ENCODE assay signal across 24 mouse cellular contexts in genomic region chr7:138963756-138964155, GRCm38 (mm10). TPM values are rescaled to one million over a fixed set of nuclear protein-coding genes. Genes with fewer than 3 reads are reported as not detected.
"Had no signal": no experiment of that assay in that cellular context is flagged by ENCODE, and none has a peak within 500 bp of the region (broad histone marks: within the 10 kb centered on the region; RNA-seq: fewer than 3 reads in every experiment).

No protein-coding gene starts in this region.

- H3K4me1 ChIP-seq: heart, embryonic 10.5 days; heart, embryonic 12.5 days; intestine, embryonic 15.5 days; limb, embryonic 10.5 days; limb, embryonic 12.5 days; liver, embryonic 13.5 days; liver, embryonic 15.5 days had no signal

- DNase-seq: gastrocnemius, adult 2 months; gastrocnemius, postnatal 10 days; gastrocnemius, postnatal 25 days; heart, adult 18-20 months; heart, postnatal 10 days; heart, postnatal 4 days; kidney, postnatal 4 days; liver, embryonic 13.5 days; liver, postnatal 0 days had no signal

- H3K36me3 ChIP-seq: heart, embryonic 10.5 days; heart, embryonic 12.5 days; hindbrain, embryonic 10.5 days; hindbrain, embryonic 12.5 days; intestine, embryonic 15.5 days; limb, embryonic 10.5 days; limb, embryonic 12.5 days; liver, embryonic 13.5 days; liver, embryonic 15.5 days had no signal

- H3K9ac ChIP-seq: heart, embryonic 12.5 days; hindbrain, embryonic 12.5 days; hindbrain, embryonic 14.5 days; intestine, embryonic 15.5 days; limb, embryonic 12.5 days; liver, embryonic 13.5 days; liver, embryonic 15.5 days; liver, postnatal 0 days had no signal

- H3K4me3 ChIP-seq: gastrocnemius, adult 2 months; heart, embryonic 10.5 days; heart, embryonic 12.5 days; hindbrain, embryonic 10.5 days; hindbrain, embryonic 12.5 days; intestine, embryonic 15.5 days; layer of hippocampus, adult 2 months; left cerebral cortex, adult 2 months; limb, embryonic 10.5 days; limb, embryonic 12.5 days; liver, embryonic 13.5 days; liver, embryonic 15.5 days had no signal

- H3K27ac ChIP-seq: gastrocnemius, adult 2 months; heart, embryonic 10.5 days; hindbrain, embryonic 10.5 days; hindbrain, embryonic 12.5 days; hindbrain, embryonic 14.5 days; intestine, embryonic 15.5 days; kidney, postnatal 0 days; layer of hippocampus, adult 2 months; left cerebral cortex, adult 2 months; limb, embryonic 10.5 days; limb, embryonic 12.5 days; liver, embryonic 13.5 days; liver, embryonic 15.5 days had no signal

- H3K27me3 ChIP-seq: heart, embryonic 12.5 days; intestine, embryonic 15.5 days; limb, embryonic 12.5 days; liver, embryonic 13.5 days; liver, embryonic 15.5 days had no signal

RNA-seq across cellular contexts. Expression of gene Jakmip3, which starts 23.2 kb away (rescaled TPM):
- total RNA-seq: gastrocnemius, postnatal 4 days; granulocyte monocyte progenitor cell, adult 5-6 weeks had no signal
- polyA plus RNA-seq: heart, embryonic 16.5 days; liver, embryonic 13.5 days; liver, embryonic 15.5 days; liver, postnatal 0 days had no signal
